Mouse (Mus musculus): ENCODE measurements around the gene Ahsg. TPM values are rescaled to one million over a fixed set of nuclear protein-coding genes. Genes with fewer than 3 reads are reported as not detected.

Ahsg gene
- total and polyA plus RNA-seq, 2 experiments from 2014 or later = 11.1 to 62.1 TPM

- Histone ChIP-seq H3K27me3 (ENCODE audit: control insufficient read depth, insufficient read depth, low read length) (no peaks in the 10 kb centered on the region), H3K4me2 (ENCODE audit: low read depth, low read length) (no peak within 1 kb of the TSS), H3K36me3 (replicated peaks; ENCODE audit: control insufficient read depth, insufficient read depth, low read length) (no peaks in the 10 kb centered on the region), H3K9me3 (replicated peaks; ENCODE audit: control insufficient read depth, low read length) (no peaks in the 10 kb centered on the region), H3K27ac (ENCODE audit: low read depth) (no peak within 1 kb of the TSS), H3K9ac (replicated peaks; ENCODE audit: low read depth, low read length) (no peak within 1 kb of the TSS), H3K4me3 (ENCODE audit: low read depth, low read length) (no peak within 1 kb of the TSS), H3K4me1 (ENCODE audit: control insufficient read depth, insufficient read depth) (no peaks in the 10 kb centered on the region)
- ATAC-seq (ENCODE audit: insufficient read depth, low read depth) (no peak), DNase-seq (ENCODE audit: low spot score) (no peak)
- WGBS = 81% methylated on average over 5 of the region's 5 CpGs
- TF ChIP-seq CTCF (IDR thresholded peaks at IDR 0.05; ENCODE audit: low read depth) (no peak), EP300 (IDR thresholded peaks at IDR 0.05; ENCODE audit: low read depth) (no peak)
These were observed 27.0 kb downstream of the Ahsg start, which contains the start of gene Fetub for GRCm38 (mm10) chr16:22918034-22918433. Fetub (plus strand) TSS chr16:22918334.

GRCm38 (mm10) chr16:22918664-22919312, 27.7 kb downstream of the Ahsg start:
- ATAC-seq (ENCODE audit: insufficient read depth, low read depth) (no peak), DNase-seq (ENCODE audit: low spot score) (no peak)
- WGBS = 81% methylated on average over 15 of the region's 15 CpGs
- no peaks in the 10 kb centered on the region for H3K9me3 ChIP-seq (replicated peaks; ENCODE audit: control insufficient read depth, low read length)
- no peak overlapping the region for H3K4me3 ChIP-seq (ENCODE audit: low read depth, low read length)
- TF ChIP-seq EP300 (IDR thresholded peaks at IDR 0.05; ENCODE audit: low read depth) (no peak), CTCF (IDR thresholded peaks at IDR 0.05; ENCODE audit: low read depth) (no peak)
- H3K4me2 ChIP-seq (ENCODE audit: low read depth, low read length) = no peak overlapping the region
- no peaks in the 10 kb centered on the region for H3K27me3 ChIP-seq (ENCODE audit: control insufficient read depth, insufficient read depth, low read length)
- no peak overlapping the region for H3K27ac ChIP-seq (ENCODE audit: low read depth)
- no peak overlapping the region for H3K9ac ChIP-seq (replicated peaks; ENCODE audit: low read depth, low read length)
- H3K4me1 ChIP-seq (ENCODE audit: control insufficient read depth, insufficient read depth) = no peaks in the 10 kb centered on the region
- no peaks in the 10 kb centered on the region for H3K36me3 ChIP-seq (replicated peaks; ENCODE audit: control insufficient read depth, insufficient read depth, low read length)

GRCm38 (mm10) chr16:22919971-22920854, 29.1 kb downstream of the Ahsg start:
- ATAC-seq (ENCODE audit: insufficient read depth, low read depth) (no peak), DNase-seq (ENCODE audit: low spot score) (no peak)
- H3K9me3 ChIP-seq (replicated peaks; ENCODE audit: control insufficient read depth, low read length) = no peaks in the 10 kb centered on the region
- H3K4me2 ChIP-seq (ENCODE audit: low read depth, low read length) = no peak overlapping the region
- no peak overlapping the region for H3K27ac ChIP-seq (ENCODE audit: low read depth)
- TF ChIP-seq CTCF (IDR thresholded peaks at IDR 0.05; ENCODE audit: low read depth) (no peak), EP300 (IDR thresholded peaks at IDR 0.05; ENCODE audit: low read depth) (no peak)
- no peaks in the 10 kb centered on the region for H3K4me1 ChIP-seq (ENCODE audit: control insufficient read depth, insufficient read depth)
- no peaks in the 10 kb centered on the region for H3K27me3 ChIP-seq (ENCODE audit: control insufficient read depth, insufficient read depth, low read length)
- H3K4me3 ChIP-seq (ENCODE audit: low read depth, low read length) = no peak overlapping the region
- WGBS = 43% methylated on average over 18 of the region's 18 CpGs
- H3K9ac ChIP-seq (replicated peaks; ENCODE audit: low read depth, low read length) = no peak overlapping the region
- no peaks in the 10 kb centered on the region for H3K36me3 ChIP-seq (replicated peaks; ENCODE audit: control insufficient read depth, insufficient read depth, low read length)

- 89% methylated on average over 5 of the region's 5 CpGs for WGBS
- H3K36me3 ChIP-seq (replicated peaks; ENCODE audit: control insufficient read depth, insufficient read depth, low read length) = no peaks in the 10 kb centered on the region
- H3K9ac ChIP-seq (replicated peaks; ENCODE audit: low read depth, low read length) = no peak overlapping the region
- no peak overlapping the region for H3K4me2 ChIP-seq (ENCODE audit: low read depth, low read length)
- DNase-seq (ENCODE audit: low spot score) = no peak
- no peak overlapping the region for H3K4me3 ChIP-seq (ENCODE audit: low read depth, low read length)
- TF ChIP-seq EP300 (IDR thresholded peaks at IDR 0.05; ENCODE audit: low read depth) = no peak
- no peak for TF ChIP-seq CTCF (IDR thresholded peaks at IDR 0.05; ENCODE audit: low read depth)
- H3K27ac ChIP-seq (ENCODE audit: low read depth) = no peak overlapping the region
- ATAC-seq (ENCODE audit: insufficient read depth, low read depth) = no peak
- H3K9me3 ChIP-seq (replicated peaks; ENCODE audit: control insufficient read depth, low read length) = no peaks in the 10 kb centered on the region
- no peaks in the 10 kb centered on the region for H3K4me1 ChIP-seq (ENCODE audit: control insufficient read depth, insufficient read depth)
- H3K27me3 ChIP-seq (ENCODE audit: control insufficient read depth, insufficient read depth, low read length) = no peaks in the 10 kb centered on the region
These were observed 30.7 kb downstream of the Ahsg start for GRCm38 (mm10) chr16:22921761-22922160.

- H3K4me2 ChIP-seq (ENCODE audit: low read depth, low read length) = no peak overlapping the region
- H3K9me3 ChIP-seq (replicated peaks; ENCODE audit: control insufficient read depth, low read length) = no peaks in the 10 kb centered on the region
- H3K27me3 ChIP-seq (ENCODE audit: control insufficient read depth, insufficient read depth, low read length) = no peaks in the 10 kb centered on the region
- DNase-seq (ENCODE audit: low spot score) (no peak), ATAC-seq (ENCODE audit: insufficient read depth, low read depth) (no peak)
- no peak overlapping the region for H3K9ac ChIP-seq (replicated peaks; ENCODE audit: low read depth, low read length)
- WGBS = 73% methylated on average over 4 of the region's 4 CpGs
- H3K4me1 ChIP-seq (ENCODE audit: control insufficient read depth, insufficient read depth) = no peaks in the 10 kb centered on the region
- H3K36me3 ChIP-seq (replicated peaks; ENCODE audit: control insufficient read depth, insufficient read depth, low read length) = no peaks in the 10 kb centered on the region
- no peak overlapping the region for H3K4me3 ChIP-seq (ENCODE audit: low read depth, low read length)
- no peak for TF ChIP-seq EP300 (IDR thresholded peaks at IDR 0.05; ENCODE audit: low read depth)
- H3K27ac ChIP-seq (ENCODE audit: low read depth) = no peak overlapping the region
These were observed 31.4 kb downstream of the Ahsg start for GRCm38 (mm10) chr16:22922433-22922832.
